Mouse (Mus musculus): ENCODE data around the gene Cux2.
A peak's percentile ranks its signal among the peaks of the same experiment; 100 is the strongest.

Gene Cux2

GRCm38 (mm10) chr5:121818862-121819261 lies 231.0 kb downstream of the Cux2 start:
- DNase-seq (ENCODE audit: low spot score in 2 of 2) = no peak

- peak in 1 of 2 experiments; percentile 6 for DNase-seq (ENCODE audit: low spot score in 2 of 2)
Measured at GRCm38 (mm10) chr5:121818401-121818800, 231.5 kb downstream of the Cux2 start.

- no peak for DNase-seq (ENCODE audit: low spot score in 2 of 2)
Measured at GRCm38 (mm10) chr5:121817551-121817950, 232.4 kb downstream of the Cux2 start.

- no peak for DNase-seq (ENCODE audit: low spot score in 2 of 2)
Measured at GRCm38 (mm10) chr5:121816611-121817010, 233.3 kb downstream of the Cux2 start.

- no peak for DNase-seq (ENCODE audit: low spot score in 2 of 2)
Measured at GRCm38 (mm10) chr5:121815867-121816380, 234.0 kb downstream of the Cux2 start.

GRCm38 (mm10) chr5:121815067-121815466 lies 234.8 kb downstream of the Cux2 start:
- no peak for DNase-seq (ENCODE audit: low spot score in 2 of 2)

- DNase-seq (ENCODE audit: low spot score in 2 of 2) = no peak
Measured at GRCm38 (mm10) chr5:121813744-121814143, 236.2 kb downstream of the Cux2 start.

GRCm38 (mm10) chr5:121812526-121813243 lies 237.2 kb downstream of the Cux2 start:
- no peak for DNase-seq (ENCODE audit: low spot score in 2 of 2)

- DNase-seq (ENCODE audit: low spot score in 2 of 2) = no peak
Measured at GRCm38 (mm10) chr5:121811485-121811931, 238.4 kb downstream of the Cux2 start.

GRCm38 (mm10) chr5:121810331-121811151 lies 239.4 kb downstream of the Cux2 start:
- no peak for DNase-seq (ENCODE audit: low spot score in 2 of 2)

- DNase-seq (ENCODE audit: low spot score in 2 of 2) = no peak
Measured at GRCm38 (mm10) chr5:121809667-121810224, 240.2 kb downstream of the Cux2 start.

GRCm38 (mm10) chr5:121808202-121808601 lies 241.7 kb downstream of the Cux2 start:
- DNase-seq (ENCODE audit: low spot score in 2 of 2) = no peak

GRCm38 (mm10) chr5:121807186-121807585 lies 242.7 kb downstream of the Cux2 start:
- DNase-seq (ENCODE audit: low spot score in 2 of 2) = no peak

Measured in frontal cortex, postnatal 10 days (tissue).